In the genomic region with DNA sequence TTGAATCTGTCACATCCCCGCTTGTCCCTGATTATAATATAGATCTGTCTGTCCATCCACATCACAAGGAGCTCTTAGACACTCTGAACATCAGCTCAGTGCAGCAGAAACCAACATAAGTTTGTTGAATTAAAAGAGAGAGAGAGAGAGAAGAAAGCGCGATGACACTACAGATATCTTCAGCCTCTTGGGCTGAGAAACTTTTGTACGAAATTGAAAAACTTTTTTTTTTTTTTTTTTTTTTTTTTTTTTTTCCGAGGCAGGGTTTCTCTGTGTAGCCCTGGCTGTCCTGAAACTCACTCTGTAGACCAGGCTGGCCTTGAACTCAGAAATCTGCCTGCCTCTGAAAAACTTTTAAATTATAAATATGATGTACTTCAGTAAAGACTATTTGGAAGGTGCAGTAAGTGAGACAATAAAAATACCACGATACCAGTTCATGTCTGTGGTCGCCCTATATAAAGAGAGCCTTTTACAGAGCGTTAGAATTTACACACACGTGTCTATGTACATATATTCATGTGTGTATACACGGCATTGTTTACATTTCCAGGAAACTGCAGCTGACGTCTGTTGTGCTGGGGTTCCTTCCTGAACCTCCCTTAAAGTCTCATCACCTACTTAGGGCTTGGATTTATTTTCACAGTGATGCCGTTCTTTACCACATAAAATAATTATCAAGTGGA, we compare ENCODE assay signal across 13 mouse cellular contexts. TPM values are rescaled to one million over a fixed set of nuclear protein-coding genes. Genes with fewer than 3 reads are reported as not detected.
DNase-seq lines count a peak whose midpoint lies in the region; ATAC-seq and TF ChIP-seq lines count a peak whose summit lies in the region.
"Had no signal": no experiment of that assay in that cellular context is flagged by ENCODE, and none has a peak within 500 bp of the region (broad histone marks: within the 10 kb centered on the region; RNA-seq: fewer than 3 reads in every experiment).

No protein-coding gene starts in this region.

- no peak for ATAC-seq in heart, embryonic 12.5 days (ENCODE audit: insufficient number of reproducible peaks, low FRiP score)
- no peak for ATAC-seq in hindbrain, embryonic 13.5 days (ENCODE audit: low FRiP score)
- ATAC-seq in midbrain, embryonic 11.5 days (ENCODE audit: low FRiP score) = 0 out of 2 replicates have a peak, but pooled peaks have one; percentile 30
- ATAC-seq: activated CD4-positive, CD25-positive, alpha-beta regulatory T cell, adult 4 months had no signal

- no peak overlapping the region for H3K27ac ChIP-seq in heart, embryonic 12.5 days (ENCODE audit: poor library complexity, severe bottlenecking)
- H3K27ac ChIP-seq in MEL (ENCODE audit: control insufficient read depth, low read depth, low read length) = no peak overlapping the region
- no peak overlapping the region for H3K27ac ChIP-seq in hindbrain, embryonic 13.5 days
- no peak overlapping the region for H3K27ac ChIP-seq in midbrain, embryonic 11.5 days (ENCODE audit: low read depth, low read length)

- H3K4me1 ChIP-seq in heart, embryonic 12.5 days (replicated peaks) = no peaks in the 10 kb centered on the region
- H3K4me1 ChIP-seq in MEL (ENCODE audit: control insufficient read depth in 1 of 2, insufficient read depth in 2 of 2, low read length in 2 of 2) = peaks cover 0 to 4% of the 10 kb centered on the region in 2 experiments; a peak in 1 of 4 replicates
- no peaks in the 10 kb centered on the region; the same call in 1 of the 2 replicates for H3K4me1 ChIP-seq in hindbrain, embryonic 13.5 days (replicated peaks)
- peaks cover 2% of the 10 kb centered on the region; the same call in 1 of the 2 replicates for H3K4me1 ChIP-seq in midbrain, embryonic 11.5 days (ENCODE audit: control insufficient read depth, insufficient read depth, low read length)

- no peaks in the 10 kb centered on the region for H3K36me3 ChIP-seq in heart, embryonic 12.5 days
- no peaks in the 10 kb centered on the region for H3K36me3 ChIP-seq in MEL (ENCODE audit: control insufficient read depth in 1 of 2, insufficient read depth in 2 of 2, low read length in 2 of 2)
- H3K36me3 ChIP-seq in hindbrain, embryonic 13.5 days = no peaks in the 10 kb centered on the region
- no peaks in the 10 kb centered on the region for H3K36me3 ChIP-seq in midbrain, embryonic 11.5 days (ENCODE audit: control insufficient read depth, insufficient read depth, low read length)

- H3K4me2 ChIP-seq in heart, embryonic 12.5 days = peak overlapping the region; percentile 54
- peak overlapping the region; percentile 18 for H3K4me2 ChIP-seq in hindbrain, embryonic 13.5 days
- peak overlapping the region; percentile 16; the same call in 1 of the 2 replicates for H3K4me2 ChIP-seq in midbrain, embryonic 11.5 days

- no peak; a peak in 1 of 4 replicates for TF ChIP-seq POLR2A in MEL (IDR thresholded peaks at IDR 0.05; ENCODE audit: control insufficient read depth in 1 of 2, insufficient read depth in 1 of 2, low read depth in 1 of 2, low read length in 2 of 2, poor library complexity in 1 of 2)

- H3K4me3 ChIP-seq in heart, embryonic 12.5 days = peak overlapping the region; percentile 16; the same call in 1 of the 2 replicates
- H3K4me3 ChIP-seq in MEL (ENCODE audit: control insufficient read depth in 1 of 2, insufficient read depth in 1 of 2, low read depth in 2 of 2, low read length in 2 of 2) = peak overlapping the region; percentile 38 to 56
- no peak overlapping the region; the same call in 1 of the 2 replicates for H3K4me3 ChIP-seq in hindbrain, embryonic 13.5 days
- no peak overlapping the region for H3K4me3 ChIP-seq in midbrain, embryonic 11.5 days (ENCODE audit: low read depth, low read length)

- 0 out of 2 replicates have a peak, but pooled peaks cover 3% of the 10 kb centered on the region for H3K27me3 ChIP-seq in heart, embryonic 12.5 days (replicated peaks)
- no peaks in the 10 kb centered on the region for H3K27me3 ChIP-seq in MEL (ENCODE audit: control insufficient read depth in 1 of 2, insufficient read depth in 2 of 2, low read length in 2 of 2)
- no peaks in the 10 kb centered on the region for H3K27me3 ChIP-seq in hindbrain, embryonic 13.5 days
- H3K27me3 ChIP-seq in midbrain, embryonic 11.5 days (ENCODE audit: control insufficient read depth, insufficient read depth, low read length) = no peaks in the 10 kb centered on the region

- no peaks in the 10 kb centered on the region for H3K9me3 ChIP-seq in heart, embryonic 12.5 days (replicated peaks)
- H3K9me3 ChIP-seq in MEL (replicated peaks; ENCODE audit: insufficient read depth, low read length) = no peaks in the 10 kb centered on the region
- H3K9me3 ChIP-seq in hindbrain, embryonic 13.5 days = no peaks in the 10 kb centered on the region
- no peaks in the 10 kb centered on the region for H3K9me3 ChIP-seq in midbrain, embryonic 11.5 days (ENCODE audit: control insufficient read depth, low read length)

- TF ChIP-seq CTCF in MEL (IDR thresholded peaks at IDR 0.05 in 2 of 3, conservative IDR thresholded peaks at IDR 0.05 in 1 of 3; ENCODE audit: control insufficient read depth in 1 of 3, insufficient read depth in 1 of 3, low read depth in 2 of 3, low read length in 3 of 3, poor library complexity in 1 of 3, severe bottlenecking in 1 of 3) = no peak

- no peak for DNase-seq in heart, postnatal 25 days (ENCODE audit: low spot score)
- DNase-seq in MEL (ENCODE audit: low read depth, low spot score) (peak; percentile 13), adipocyte (ENCODE audit: low spot score) (no peak)
- no peak for DNase-seq in midbrain, embryonic 11.5 days (ENCODE audit: low spot score, missing footprints)
- no peak for DNase-seq in left cerebral cortex, postnatal 4 days
- no peak for DNase-seq in natural killer cell, adult 2 months (ENCODE audit: low spot score in 2 of 2)
- DNase-seq: cerebellum, adult 8-10 months; thymus, postnatal 14 days had no signal

- H3K9ac ChIP-seq in heart, embryonic 12.5 days = no peak overlapping the region; the same call in 1 of the 2 replicates
- H3K9ac ChIP-seq in MEL (ENCODE audit: control insufficient read depth, low read depth, low read length, poor library complexity, severe bottlenecking) = peak overlapping the region; percentile 37
- no peak overlapping the region for H3K9ac ChIP-seq in hindbrain, embryonic 13.5 days
- H3K9ac ChIP-seq in midbrain, embryonic 11.5 days (ENCODE audit: low read length) = no peak overlapping the region; the same call in 1 of the 2 replicates

- H3K79me2 ChIP-seq in MEL (ENCODE audit: control insufficient read depth, insufficient read depth, low read length, poor library complexity) = no peaks in the 10 kb centered on the region

- 42% methylated on average over 12 of the region's 12 CpGs for WGBS in heart, embryonic 12.5 days
- WGBS in hindbrain, embryonic 13.5 days = 52% methylated on average over 12 of the region's 12 CpGs
- 52% methylated on average over 11 of the region's 12 CpGs for WGBS in midbrain, embryonic 11.5 days

- intact Hi-C loops in heart, postnatal 25 days (cut with DNase I) = no loop called here
- intact Hi-C loops in left cerebral cortex, postnatal 4 days (cut with DNase I) = no loop called here

- TF ChIP-seq RAD21 in MEL (IDR thresholded peaks at IDR 0.05; ENCODE audit: low read depth, low read length) = no peak

- no peak for TF ChIP-seq EP300 in MEL (IDR thresholded peaks at IDR 0.05; ENCODE audit: low read depth in 1 of 2, low read length in 2 of 2)

TF ChIP-seq in MEL, 35 proteins besides CTCF, POLR2A, EP300 and RAD21:
- 0 out of 2 replicates have a peak, but pooled peaks have one; percentile 14 for TF ChIP-seq MYC (IDR thresholded peaks at IDR 0.05; ENCODE audit: low read depth, low read length)
- peak; percentile 33; the same call in 1 of the 2 replicates for TF ChIP-seq NELFE (IDR thresholded peaks at IDR 0.05; ENCODE audit: low read depth, low read length)
- peak; percentile 44; the same call in 1 of the 2 replicates for TF ChIP-seq ZMIZ1 (IDR thresholded peaks at IDR 0.05; ENCODE audit: low read depth, low read length)
- TF ChIP-seq SMC3 (IDR thresholded peaks at IDR 0.05; ENCODE audit: low read depth, low read length) = no peak
- no peak for TF ChIP-seq RCOR1 (IDR thresholded peaks at IDR 0.05; ENCODE audit: low read depth, low read length)
- no peak for TF ChIP-seq JUND (IDR thresholded peaks at IDR 0.05; ENCODE audit: low read depth, low read length)
- peak; percentile 75 for TF ChIP-seq ZNF384 (IDR thresholded peaks at IDR 0.05; ENCODE audit: low read depth, low read length)
- 0 out of 2 replicates have a peak, but pooled peaks have one; percentile 58 for TF ChIP-seq MXI1 (IDR thresholded peaks at IDR 0.05; ENCODE audit: low read depth, low read length)
- TF ChIP-seq TBP (IDR thresholded peaks at IDR 0.05; ENCODE audit: low read depth, low read length) = peak; percentile 92
- 0 out of 2 replicates have a peak, but pooled peaks have one; percentile 21 for TF ChIP-seq ETS1 (IDR thresholded peaks at IDR 0.05; ENCODE audit: low read depth, low read length)
- TF ChIP-seq BHLHE40 (IDR thresholded peaks at IDR 0.05; ENCODE audit: borderline replicate concordance, low read depth, low read length) = no peak
- TF ChIP-seq HCFC1 (IDR thresholded peaks at IDR 0.05; ENCODE audit: low read depth, low read length) = 0 out of 2 replicates have a peak, but pooled peaks have one; percentile 22
- peak; percentile 58 for TF ChIP-seq MAX (IDR thresholded peaks at IDR 0.05; ENCODE audit: low read length)

RNA-seq across cellular contexts. Expression of a gene that starts 18.4 kb away (rescaled TPM):
- 0.04 and 0.06 TPM in 2 replicates for polyA plus RNA-seq in heart, embryonic 12.5 days (2016; fragmentation: Nextera tagmentation; extraction: Ambion mirVana)
- total RNA-seq in heart, postnatal 25 days (2021) = under 1 TPM; 0.17 to 0.21 TPM
- total RNA-seq in MEL (2012; rRNA removed) = not detected in 2 replicates
- polyA plus RNA-seq in MEL (2012; ENCODE audit: insufficient read depth in 1 of 2, insufficient read length in 2 of 2, low read depth in 1 of 2, low replicate concordance in 2 of 2, missing spikeins in 1 of 2) = not detected
- polyA plus RNA-seq in hindbrain, embryonic 13.5 days (2015; fragmentation: Nextera tagmentation; extraction: Ambion mirVana) = 6.3 and 6.7 TPM in 2 replicates
- 2.0 and 2.2 TPM in 2 replicates for polyA plus RNA-seq in midbrain, embryonic 11.5 days (2014; fragmentation: Nextera tagmentation; extraction: Ambion mirVana)
- under 1 TPM; 0.24 to 0.26 TPM for total RNA-seq in left cerebral cortex, postnatal 4 days (2021)
- total RNA-seq: liver, adult 2 months had no signal
- polyA plus RNA-seq: activated CD4-positive, CD25-positive, alpha-beta regulatory T cell, adult 4 months; C2C12; liver, adult 2 months had no signal

Comparison
In these comparisons a context has a peak if more than half of its experiments do, and no peak if none do; other contexts are left out.
1. H3K4me3 ChIP-seq: peak in heart, embryonic 12.5 days (single experiment) and MEL (2 of 2); none in hindbrain, embryonic 13.5 days (single experiment) and midbrain, embryonic 11.5 days (single experiment).
2. Peak in every context shown above with its lines, with median percentiles within 50 percentile points of each other: H3K4me2 ChIP-seq.